Mouse (Mus musculus) embryonic stem cell, embryonic (primary cell): ENCODE results near the gene Syngr1.

ENCODE experiments used
- CTCF ChIA-PET, 4 experiments: fragments of 300-600 bp in 2 of 4; fragments of 350-600 bp in 2 of 4; sonication (Branson Sonifier 250); formaldehyde crosslinking; loops; one replicate each; lab custom pipeline; 2022; ENCODE audit warnings: inconsistent platforms in 2 of 4; lab: Charles Lee
- POLR2A ChIA-PET, 4 experiments: fragments of 300-600 bp in 2 of 4; fragments of 350-600 bp in 2 of 4; sonication (Branson Sonifier 250); formaldehyde crosslinking; loops; one replicate each; lab custom pipeline; 2022; ENCODE audit warnings: antibody characterized with exemption in 4 of 4, inconsistent platforms in 1 of 4; lab: Charles Lee

Gene Syngr1

DNA sequence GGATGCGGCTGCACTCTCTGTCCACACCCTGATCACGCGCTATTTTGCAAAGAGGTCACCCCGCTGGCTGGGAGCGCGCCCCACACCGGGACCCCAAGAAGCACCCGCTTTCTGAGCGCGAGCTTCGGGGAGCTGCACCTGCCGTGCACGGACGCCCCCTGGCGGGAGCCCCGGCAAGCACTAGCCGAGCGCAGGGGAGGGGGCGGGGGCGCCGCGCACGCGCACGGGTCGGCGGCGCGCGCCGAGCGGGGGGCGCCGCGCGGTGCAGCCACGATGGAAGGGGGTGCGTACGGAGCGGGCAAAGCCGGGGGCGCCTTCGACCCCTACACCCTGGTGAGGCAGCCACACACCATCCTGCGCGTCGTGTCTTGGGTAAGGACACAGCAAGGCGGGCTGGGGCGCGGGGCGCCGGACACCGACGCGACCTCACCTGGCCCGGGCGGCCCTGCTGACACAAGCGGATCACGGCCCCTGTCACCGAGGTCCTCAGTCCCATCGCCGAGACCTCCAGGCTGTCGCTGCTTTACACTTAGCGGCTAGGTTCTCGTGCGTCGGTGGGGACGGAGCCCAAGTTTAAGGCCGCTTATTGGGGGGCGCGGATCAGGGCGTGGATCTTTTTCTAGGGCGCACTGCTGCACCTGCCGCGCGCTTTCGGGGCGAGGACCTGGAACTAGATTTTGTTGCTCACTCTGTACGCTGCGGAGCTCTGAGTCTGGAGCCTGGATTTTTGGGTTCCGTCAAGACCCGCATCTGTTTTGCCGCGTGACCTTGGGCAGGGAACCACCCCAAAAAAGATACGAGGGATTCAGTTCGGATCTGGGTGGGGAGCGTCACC lies at the start of gene Syngr1, which contains the start of gene Rpl3:
Gene Syngr1, plus strand, starts transcription at position 214 of the 835 bp plus-strand sequence.
Gene Rpl3, minus strand, starts transcription at position 748 of the 835 bp plus-strand sequence.
- POLR2A ChIA-PET, result interaction anchor here (0.6 to 33.8 kb wide), 72 partner anchors 9 to 1869 kb away, joined by 3 to 1070 read pairs (median 5); partner anchors contain the start of genes Atf4 (in 2 of the 4), Rps19bp1 (in 2 of the 4), Cbx7 (in 1 of the 4) and Josd1 (in 1 of the 4)
- CTCF ChIA-PET, result interaction anchor here (0.6 to 8.4 kb wide), 32 partner anchors 9 to 433 kb away, joined by 3 to 76 read pairs (median 4); partner anchors contain the start of genes Apobec3 (in 1 of the 4), Cby1 (in 1 of the 4), Fam227a (in 1 of the 4) and Mgat3 (in 1 of the 4)

GRCm38 (mm10) chr15:80042152-80042551 lies 49.0 kb upstream of the Syngr1 start:
- ChIA-PET POLR2A (interaction anchor here (0.6 to 1.3 kb wide), 6 partner anchors 11 to 54 kb away, joined by 3 to 5 read pairs (median 4); no protein-coding TSS in a partner anchor), CTCF (no interaction called here)

GRCm38 (mm10) chr15:80044249-80044648 lies 46.9 kb upstream of the Syngr1 start:
- POLR2A ChIA-PET, result interaction anchor here in 2 of 4 experiments (1.0 to 1.4 kb wide), 3 partner anchors 12 to 38 kb away, joined by 3 to 4 read pairs (median 3); no protein-coding TSS in a partner anchor
- CTCF ChIA-PET, result interaction anchor here in 2 of 4 experiments (0.6 to 0.9 kb wide), 2 partner anchors 22 to 258 kb away, joined by 3 read pairs; no protein-coding TSS in a partner anchor

GRCm38 (mm10) chr15:80045749-80046148 lies 45.4 kb upstream of the Syngr1 start:
- POLR2A ChIA-PET, result no interaction called here
- CTCF ChIA-PET, result no interaction called here

GRCm38 (mm10) chr15:80047242-80047641 lies 43.9 kb upstream of the Syngr1 start:
- CTCF ChIA-PET, result interaction anchor here in 2 of 4 experiments (0.6 to 1.1 kb wide), 2 partner anchors 12 to 16 kb away, joined by 3 read pairs; no protein-coding TSS in a partner anchor
- POLR2A ChIA-PET, result no interaction called here

- POLR2A ChIA-PET, result interaction anchor here in 3 of 4 experiments (0.5 to 1.2 kb wide), 9 partner anchors 10 to 377 kb away, joined by 3 to 4 read pairs (median 3); partner anchors contain the start of genes Atf4 (in 1 of the 3) and Pdgfb (in 1 of the 3)
- CTCF ChIA-PET, result interaction anchor here in 2 of 4 experiments (0.6 to 1.1 kb wide), 4 partner anchors 11 to 107 kb away, joined by 3 read pairs; no protein-coding TSS in a partner anchor
Measured at GRCm38 (mm10) chr15:80047973-80048372, 43.2 kb upstream of the Syngr1 start.

DNA sequence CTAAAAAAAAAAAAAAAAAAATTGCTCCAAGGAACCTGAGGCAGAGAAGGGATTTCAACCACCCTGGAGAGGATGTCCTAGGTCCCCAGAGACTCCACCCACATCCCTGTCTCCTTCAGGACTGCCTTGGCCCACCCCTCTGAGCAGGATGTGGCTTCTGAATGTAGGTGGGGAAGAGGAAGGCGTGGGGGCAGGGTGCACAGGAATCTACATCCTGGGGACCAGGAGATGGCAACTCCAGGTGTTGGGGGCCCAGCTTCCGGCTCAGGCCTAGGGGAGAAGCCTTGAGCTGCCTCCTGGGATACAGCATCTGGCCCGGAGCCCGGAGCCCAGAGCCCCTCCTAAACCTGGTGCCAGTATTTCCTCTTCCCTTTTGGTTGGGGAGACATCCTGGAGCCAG lies 41.0 kb upstream of the Syngr1 start:
- ChIA-PET CTCF (interaction anchor here in 2 of 4 experiments (0.6 to 2.0 kb wide), 3 partner anchors 16 to 235 kb away, joined by 3 to 8 read pairs (median 4); no protein-coding TSS in a partner anchor), POLR2A (interaction anchor here in 3 of 4 experiments (0.6 to 1.5 kb wide), 11 partner anchors 22 to 205 kb away, joined by 3 to 5 read pairs (median 4); partner anchors contain the start of gene Atf4 (in 2 of the 3))

- CTCF ChIA-PET, result interaction anchor here in 3 of 4 experiments (0.6 to 2.0 kb wide), 6 partner anchors 15 to 1012 kb away, joined by 3 to 8 read pairs (median 3); partner anchors contain the start of gene Atf4 (in 1 of the 3)
- POLR2A ChIA-PET, result interaction anchor here in 3 of 4 experiments (0.6 to 1.7 kb wide), 24 partner anchors 11 to 803 kb away, joined by 3 to 5 read pairs (median 3); partner anchors contain the start of genes Atf4 (in 1 of the 3), Cbx7 (in 1 of the 3) and Pdgfb (in 1 of the 3)
Measured at GRCm38 (mm10) chr15:80051092-80051761, 39.9 kb upstream of the Syngr1 start.

GRCm38 (mm10) chr15:80051782-80052181 lies 39.4 kb upstream of the Syngr1 start:
- ChIA-PET POLR2A (interaction anchor here in 2 of 4 experiments (0.6 to 1.7 kb wide), 16 partner anchors 11 to 509 kb away, joined by 3 to 5 read pairs (median 3); partner anchors contain the start of genes Cbx7 (in 1 of the 2) and Pdgfb (in 1 of the 2)), CTCF (interaction anchor here in 2 of 4 experiments (0.7 to 2.0 kb wide), 5 partner anchors 9 to 1013 kb away, joined by 3 to 8 read pairs (median 3); no protein-coding TSS in a partner anchor)

DNA sequence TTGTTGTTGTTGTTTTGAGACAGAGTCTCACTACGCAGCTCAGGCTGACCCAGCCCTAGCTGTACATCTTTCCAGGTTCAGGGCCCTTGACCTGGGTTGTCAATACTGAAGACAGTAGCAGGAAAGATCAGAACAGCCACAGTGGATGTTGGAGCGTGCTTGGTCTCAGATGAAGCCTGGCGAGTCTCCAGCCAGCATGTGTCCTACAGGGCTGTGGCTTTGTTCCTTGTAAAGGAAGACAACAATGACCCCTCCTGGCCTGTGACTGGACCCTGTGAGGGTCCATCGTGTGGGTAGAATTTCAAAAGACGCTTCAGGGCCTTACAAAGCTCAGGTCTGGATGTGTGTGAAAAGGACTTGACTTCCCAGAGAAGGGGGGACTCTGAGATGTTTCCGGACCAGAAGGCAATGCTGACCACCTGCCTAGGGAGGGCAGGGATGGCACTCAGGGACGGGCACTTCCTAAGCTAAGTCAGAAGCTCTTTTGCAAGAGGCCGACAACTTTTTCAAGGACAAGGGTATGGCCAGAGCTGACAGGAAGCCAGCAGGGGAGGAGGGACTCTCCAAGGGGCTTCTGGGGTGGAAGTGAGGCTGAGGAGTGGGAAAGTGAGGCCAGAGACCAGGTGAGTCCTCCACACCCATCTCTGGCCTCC lies 37.6 kb upstream of the Syngr1 start:
- ChIA-PET CTCF (interaction anchor here in 3 of 4 experiments (0.7 to 2.0 kb wide), 7 partner anchors 10 to 301 kb away, joined by 3 to 7 read pairs (median 4); no protein-coding TSS in a partner anchor), POLR2A (interaction anchor here in 3 of 4 experiments (0.6 to 2.2 kb wide), 18 partner anchors 11 to 250 kb away, joined by 3 to 12 read pairs (median 4); partner anchors contain the start of gene Cbx7 (in 1 of the 3))

- ChIA-PET POLR2A (interaction anchor here in 3 of 4 experiments (0.9 to 2.2 kb wide), 10 partner anchors 10 to 165 kb away, joined by 3 to 8 read pairs (median 4); partner anchors contain the start of gene Cbx7 (in 1 of the 3)), CTCF (interaction anchor here in 2 of 4 experiments (0.7 to 2.0 kb wide), 5 partner anchors 12 to 108 kb away, joined by 3 to 7 read pairs (median 6); no protein-coding TSS in a partner anchor)
Measured at GRCm38 (mm10) chr15:80054034-80054710, 37.0 kb upstream of the Syngr1 start.

DNA sequence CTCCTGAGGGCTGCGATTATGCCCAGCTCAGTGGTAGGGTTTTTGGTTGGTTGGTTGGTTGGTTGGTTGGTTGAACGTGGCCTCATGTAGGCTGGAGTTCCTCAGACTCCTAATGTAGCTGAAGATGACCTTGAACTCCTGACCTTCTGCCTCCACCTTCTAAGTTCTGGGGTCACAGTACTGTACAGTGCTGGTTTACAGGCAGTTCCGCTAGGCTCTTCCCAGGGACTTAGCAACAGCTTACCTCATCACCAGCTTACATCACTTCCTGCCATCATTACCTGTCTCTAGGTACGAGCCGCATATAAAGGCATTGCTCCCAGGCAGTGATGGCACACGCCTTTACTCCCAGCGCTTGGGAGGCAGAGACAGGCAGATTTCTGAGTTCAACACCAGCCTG lies 33.0 kb upstream of the Syngr1 start:
- CTCF ChIA-PET, result interaction anchor here in 3 of 4 experiments (0.6 to 1.3 kb wide), 8 partner anchors 8 to 335 kb away, joined by 3 to 7 read pairs (median 4); no protein-coding TSS in a partner anchor

GRCm38 (mm10) chr15:80059606-80060005 lies 31.5 kb upstream of the Syngr1 start:
- CTCF ChIA-PET, result interaction anchor here in 1 of 4 experiments (0.6 to 1.1 kb wide), 2 partner anchors 12 to 47 kb away, joined by 3 to 4 read pairs; no protein-coding TSS in a partner anchor
- POLR2A ChIA-PET, result interaction anchor here in 2 of 4 experiments (0.9 to 6.6 kb wide), 4 partner anchors 17 to 45 kb away, joined by 3 to 55 read pairs (median 4); partner anchors contain the start of gene Pdgfb (in 1 of the 2)

More for the DNA sequence above, 33.0 kb upstream of the Syngr1 start:
- POLR2A ChIA-PET, result interaction anchor here (0.7 to 3.4 kb wide), 17 partner anchors 8 to 197 kb away, joined by 3 to 19 read pairs (median 4); partner anchors contain the start of genes Atf4 (in 1 of the 4) and Cbx7 (in 1 of the 4)

DNA sequence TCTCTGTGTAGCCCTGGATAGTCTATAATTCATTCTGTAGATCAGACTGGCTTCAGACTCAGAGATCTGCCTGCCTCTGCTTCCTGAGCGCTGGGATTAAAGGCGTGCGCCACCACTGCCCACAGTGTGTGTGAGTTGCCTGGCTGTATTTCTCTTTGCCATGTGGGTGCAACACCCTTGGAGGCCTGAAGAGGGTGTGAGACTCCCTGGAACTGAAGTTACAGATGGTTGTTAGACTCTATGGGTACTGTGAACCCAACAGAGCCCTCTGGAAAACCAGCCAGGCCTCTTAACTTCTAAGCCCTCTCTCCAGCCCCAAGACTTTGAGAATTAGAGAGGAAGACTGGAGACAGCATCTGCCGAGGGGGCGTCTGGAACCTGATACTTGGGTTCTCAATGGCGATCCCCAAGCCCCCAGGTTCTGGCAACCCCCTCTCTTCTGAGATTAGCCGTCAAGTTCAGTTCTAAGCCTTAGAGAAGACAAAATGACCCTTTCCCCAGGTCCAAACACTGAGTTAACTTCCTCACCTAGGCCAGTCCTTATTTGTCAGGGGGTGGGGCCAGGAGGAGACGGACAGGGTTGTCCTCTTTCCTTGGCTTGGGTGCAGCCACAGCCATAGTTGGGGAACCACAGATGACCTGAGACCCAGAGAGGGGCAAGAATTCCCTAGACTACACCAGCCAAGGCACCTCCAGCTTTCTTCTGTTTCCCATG lies 30.6 kb upstream of the Syngr1 start:
- ChIA-PET POLR2A (interaction anchor here in 2 of 4 experiments (0.6 to 6.6 kb wide), 6 partner anchors 8 to 389 kb away, joined by 3 to 55 read pairs (median 4); no protein-coding TSS in a partner anchor), CTCF (interaction anchor here in 1 of 4 experiments (0.6 kb wide), 1 partner anchor 1157 kb away, joined by 9 read pairs; no protein-coding TSS in a partner anchor)
